Mouse (Mus musculus) midbrain, embryonic 16.5 days (tissue): Measurements from ENCODE around the gene Ireb2. TPM values are rescaled to one million over a fixed set of nuclear protein-coding genes. Genes with fewer than 3 reads are reported as not detected.
A peak's percentile ranks its signal among the peaks of the same experiment; 100 is the strongest.
"Not testable (repeated sequence)": the region's sequence is repeated elsewhere in the genome, so short reads cannot be mapped to it uniquely, and the experiment has no call there.

Experiments
- ATAC-seq: fragments of 200-750 bp; cut with Nextera tagmentation; 2 replicates; pipeline ENCODE4 v1.8.0; 2017; ENCODE audit warnings: moderate TSS enrichment
- H3K27ac ChIP-seq: fragments of 300-500 bp; sonication (generic); 2 replicates; pipeline ENCODE4 v1.5.1; 2014; ENCODE audit warnings: mild to moderate bottlenecking, low read length, mixed read lengths
- H3K27me3 ChIP-seq: fragments of 300-500 bp; sonication (generic); 2 replicates; pipeline ENCODE4 v1.6.1; 2014; ENCODE audit warnings: low read depth, low read length, mixed read lengths; ENCODE audit not compliant: control insufficient read depth, insufficient read depth
- H3K36me3 ChIP-seq: fragments of 300-500 bp; sonication (generic); 2 replicates; pipeline ENCODE4 v1.6.1; 2014; ENCODE audit warnings: mild to moderate bottlenecking, low read length, moderate library complexity, mixed read lengths; ENCODE audit not compliant: control insufficient read depth, insufficient read depth
- H3K4me1 ChIP-seq: fragments of 300-500 bp; sonication (generic); 2 replicates; pipeline ENCODE4 v1.6.1; 2014; ENCODE audit warnings: mild to moderate bottlenecking, low read length, mixed read lengths; ENCODE audit not compliant: control insufficient read depth, insufficient read depth
- H3K4me2 ChIP-seq: fragments of 300-500 bp; sonication (generic); 2 replicates; pipeline ENCODE4 v1.6.1; 2014; ENCODE audit warnings: mild to moderate bottlenecking, low read length, mixed read lengths
- H3K4me3 ChIP-seq: fragments of 300-500 bp; sonication (generic); 2 replicates; pipeline ENCODE4 v1.5.1; 2014; ENCODE audit warnings: low read depth, mild to moderate bottlenecking, low read length, moderate library complexity, mixed read lengths
- H3K9ac ChIP-seq: fragments of 300-500 bp; sonication (generic); 2 replicates; pipeline ENCODE4 v1.6.1; 2014; ENCODE audit warnings: low read depth, low read length, mixed read lengths
- H3K9me3 ChIP-seq: fragments of 300-500 bp; sonication (generic); replicated peaks from 2 replicates; pipeline ENCODE4 v1.6.1; 2014; ENCODE audit warnings: mild to moderate bottlenecking, low read length, mixed read lengths; ENCODE audit not compliant: control insufficient read depth, poor library complexity, severe bottlenecking
- WGBS: fragments of 180-500 bp; shearing (Covaris S2); extraction: QIAGEN DNeasy Blood & Tissue Kit; methylation state at CpG from one replicate; pipeline ENCODE4 v1.1.7; 2014; 5-methylcytosine and 5-hydroxymethylcytosine counted together
- polyA plus RNA-seq: library from polyadenylated mRNA; unstranded; fragments of >200 nt; fragmentation: Nextera tagmentation; extraction: Ambion mirVana; gene quantifications from 2 replicates; pipeline ENCODE4 v1.2.1, GENCODE M21; 2015

Ireb2 gene
- polyA plus RNA-seq = 38.9 and 46.3 TPM in 2 replicates

- H3K4me3 ChIP-seq = peak within 1 kb of the TSS; percentile 87
- WGBS = under 1% methylated on average over 70 of the region's 72 CpGs
- peak; percentile 99 for ATAC-seq
Measured at GRCm38 (mm10) chr9:54863363-54864281, at the start of gene Ireb2. Gene Ireb2, plus strand, starts transcription at chr9:54863789.

GRCm38 (mm10) chr9:54816508-54817201, 46.9 kb upstream of the Ireb2 start:
- Histone ChIP-seq H3K27ac (no peak overlapping the region), H3K4me1 (no peaks in the 10 kb centered on the region), H3K9ac (no peak overlapping the region), H3K4me3 (no peak overlapping the region), H3K9me3 (no peaks in the 10 kb centered on the region), H3K27me3 (no peaks in the 10 kb centered on the region), H3K4me2 (no peak overlapping the region), H3K36me3 (no peaks in the 10 kb centered on the region)
- 72% methylated on average over 10 of the region's 10 CpGs for WGBS
- ATAC-seq = no peak

More at GRCm38 (mm10) chr9:54863363-54864281, at the start of gene Ireb2:
- no peaks in the 10 kb centered on the region for H3K27me3 ChIP-seq
- H3K4me1 ChIP-seq = peaks cover 23% of the 10 kb centered on the region
- H3K4me2 ChIP-seq = peak within 1 kb of the TSS; percentile 81
- no peaks in the 10 kb centered on the region for H3K9me3 ChIP-seq
- peaks cover 7% of the 10 kb centered on the region; the same call in 1 of the 2 replicates for H3K36me3 ChIP-seq
- H3K27ac ChIP-seq = peak within 1 kb of the TSS; percentile 90
- H3K9ac ChIP-seq = peak within 1 kb of the TSS; percentile 98

GRCm38 (mm10) chr9:54821442-54822100, 42.0 kb upstream of the Ireb2 start:
- WGBS = 61% methylated on average over 5 of the region's 5 CpGs
- no peaks in the 10 kb centered on the region for H3K9me3 ChIP-seq
- no peak overlapping the region for H3K4me3 ChIP-seq
- H3K4me1 ChIP-seq = no peaks in the 10 kb centered on the region
- peak; percentile 66; the same call in 1 of the 2 replicates for ATAC-seq
- no peak overlapping the region for H3K4me2 ChIP-seq
- no peak overlapping the region for H3K27ac ChIP-seq
- no peaks in the 10 kb centered on the region for H3K27me3 ChIP-seq
- H3K9ac ChIP-seq = no peak overlapping the region
- no peaks in the 10 kb centered on the region for H3K36me3 ChIP-seq

- Histone ChIP-seq H3K27ac (no peak overlapping the region), H3K4me1 (no peaks in the 10 kb centered on the region), H3K4me2 (no peak overlapping the region), H3K9ac (no peak overlapping the region), H3K27me3 (no peaks in the 10 kb centered on the region), H3K36me3 (no peaks in the 10 kb centered on the region), H3K4me3 (no peak overlapping the region), H3K9me3 (no peaks in the 10 kb centered on the region)
- no peak for ATAC-seq
- 24% methylated on average over 2 of the region's 2 CpGs for WGBS
Measured at GRCm38 (mm10) chr9:54829760-54830159, 33.8 kb upstream of the Ireb2 start.

GRCm38 (mm10) chr9:54830624-54831023, 33.0 kb upstream of the Ireb2 start:
- H3K4me3 ChIP-seq = no peak overlapping the region
- H3K27ac ChIP-seq = no peak overlapping the region
- H3K4me2 ChIP-seq = no peak overlapping the region
- no peaks in the 10 kb centered on the region for H3K36me3 ChIP-seq
- no peaks in the 10 kb centered on the region for H3K9me3 ChIP-seq
- no peak for ATAC-seq
- H3K9ac ChIP-seq = no peak overlapping the region
- H3K27me3 ChIP-seq = no peaks in the 10 kb centered on the region
- H3K4me1 ChIP-seq = no peaks in the 10 kb centered on the region
- WGBS = 44% methylated on average over 3 of the region's 3 CpGs

GRCm38 (mm10) chr9:54833831-54834230, 29.8 kb upstream of the Ireb2 start:
- Histone ChIP-seq H3K9me3 (no peaks in the 10 kb centered on the region), H3K9ac (no peak overlapping the region), H3K27ac (no peak overlapping the region), H3K36me3 (no peaks in the 10 kb centered on the region), H3K4me3 (no peak overlapping the region), H3K27me3 (no peaks in the 10 kb centered on the region), H3K4me1 (no peaks in the 10 kb centered on the region), H3K4me2 (no peak overlapping the region)
- no peak for ATAC-seq
- WGBS = 70% methylated on average over 1 of the region's 1 CpGs

GRCm38 (mm10) chr9:54835951-54836717, 27.5 kb upstream of the Ireb2 start:
- H3K4me2 ChIP-seq, H3K4me1 ChIP-seq, H3K27ac ChIP-seq, H3K4me3 ChIP-seq, H3K9me3 ChIP-seq, H3K9ac ChIP-seq, H3K36me3 ChIP-seq, H3K27me3 ChIP-seq, ATAC-seq: not testable (repeated sequence)
- WGBS = 86% methylated on average over 6 of the region's 6 CpGs

GRCm38 (mm10) chr9:54837835-54838234, 25.8 kb upstream of the Ireb2 start:
- Histone ChIP-seq H3K27me3 (no peaks in the 10 kb centered on the region), H3K4me2 (no peak overlapping the region), H3K9me3 (no peaks in the 10 kb centered on the region), H3K4me1 (no peaks in the 10 kb centered on the region), H3K4me3 (no peak overlapping the region), H3K27ac (no peak overlapping the region), H3K36me3 (no peaks in the 10 kb centered on the region), H3K9ac (no peak overlapping the region)
- ATAC-seq = no peak
- WGBS = 55% methylated on average over 7 of the region's 7 CpGs
